9 mouse cellular contexts compared by ENCODE assay signal in genomic region chr6:83141636-83142035, GRCm38 (mm10). TPM values are rescaled to one million over a fixed set of nuclear protein-coding genes. Genes with fewer than 3 reads are reported as not detected.
A peak's percentile ranks its signal among the peaks of the same experiment; 100 is the strongest.
DNase-seq lines count a peak whose midpoint lies in the region; ATAC-seq lines count a peak whose summit lies in the region.
"Had no signal": no experiment of that assay in that cellular context is flagged by ENCODE, and none has a peak within 500 bp of the region (broad histone marks: within the 10 kb centered on the region; RNA-seq: fewer than 3 reads in every experiment).

No protein-coding gene starts in this region.

- H3K27ac ChIP-seq in embryonic facial prominence, embryonic 11.5 days (replicated peaks; ENCODE audit: low read depth, low read length): no peak overlapping the region
- H3K27ac ChIP-seq in hindbrain, embryonic 11.5 days (ENCODE audit: low read depth, low read length): no peak overlapping the region
- no peak overlapping the region for H3K27ac ChIP-seq in midbrain, embryonic 15.5 days

- peaks cover 9% of the 10 kb centered on the region for H3K4me1 ChIP-seq in embryonic facial prominence, embryonic 11.5 days (ENCODE audit: control insufficient read depth, insufficient read depth, low read length)
- peaks cover 11% of the 10 kb centered on the region for H3K4me1 ChIP-seq in hindbrain, embryonic 11.5 days (replicated peaks; ENCODE audit: control insufficient read depth, insufficient read depth, low read length)
- peaks cover 28% of the 10 kb centered on the region for H3K4me1 ChIP-seq in midbrain, embryonic 15.5 days

- no peaks in the 10 kb centered on the region for H3K9me3 ChIP-seq in embryonic facial prominence, embryonic 11.5 days (replicated peaks; ENCODE audit: control insufficient read depth, low read length)
- H3K9me3 ChIP-seq in hindbrain, embryonic 11.5 days (ENCODE audit: control insufficient read depth, low read length): no peaks in the 10 kb centered on the region
- no peaks in the 10 kb centered on the region for H3K9me3 ChIP-seq in midbrain, embryonic 15.5 days

- H3K4me2 ChIP-seq in embryonic facial prominence, embryonic 11.5 days (ENCODE audit: low read depth, low read length): peak overlapping the region; percentile 68
- peak overlapping the region; percentile 59 for H3K4me2 ChIP-seq in hindbrain, embryonic 11.5 days (replicated peaks; ENCODE audit: low read depth, low read length)
- peak overlapping the region; percentile 53 for H3K4me2 ChIP-seq in midbrain, embryonic 15.5 days

- no peak for ATAC-seq in embryonic facial prominence, embryonic 11.5 days (replicated peaks; ENCODE audit: insufficient number of reproducible peaks, low FRiP score, low TSS enrichment, low read depth)
- no peak for ATAC-seq in hindbrain, embryonic 11.5 days (ENCODE audit: low FRiP score)
- ATAC-seq in midbrain, embryonic 15.5 days (replicated peaks): no peak
- ATAC-seq: Patski had no signal

- no peaks in the 10 kb centered on the region for H3K36me3 ChIP-seq in embryonic facial prominence, embryonic 11.5 days (replicated peaks; ENCODE audit: control insufficient read depth, insufficient read depth, low read depth, low read length)
- no peaks in the 10 kb centered on the region for H3K36me3 ChIP-seq in hindbrain, embryonic 11.5 days (ENCODE audit: control insufficient read depth, insufficient read depth, low read length)
- no peaks in the 10 kb centered on the region for H3K36me3 ChIP-seq in midbrain, embryonic 15.5 days (replicated peaks)

- peak overlapping the region; percentile 55 for H3K9ac ChIP-seq in embryonic facial prominence, embryonic 11.5 days (replicated peaks; ENCODE audit: low read length)
- peak overlapping the region; percentile 46 for H3K9ac ChIP-seq in hindbrain, embryonic 11.5 days (ENCODE audit: low read depth, low read length)
- H3K9ac ChIP-seq in midbrain, embryonic 15.5 days: peak overlapping the region; percentile 21; the same call in 1 of the 2 replicates

- WGBS in embryonic facial prominence, embryonic 11.5 days: 22% methylated on average over 4 of the region's 4 CpGs
- WGBS in hindbrain, embryonic 11.5 days: 24% methylated on average over 4 of the region's 4 CpGs
- WGBS in midbrain, embryonic 15.5 days: 40% methylated on average over 4 of the region's 4 CpGs

- H3K4me3 ChIP-seq in embryonic facial prominence, embryonic 11.5 days (ENCODE audit: low read depth, low read length): peak overlapping the region; percentile 27; the same call in 1 of the 2 replicates
- peak overlapping the region; percentile 31; the same call in 1 of the 2 replicates for H3K4me3 ChIP-seq in hindbrain, embryonic 11.5 days (ENCODE audit: low read depth, low read length)
- H3K4me3 ChIP-seq in midbrain, embryonic 15.5 days: peak overlapping the region; percentile 28; the same call in 1 of the 2 replicates

- H3K27me3 ChIP-seq in embryonic facial prominence, embryonic 11.5 days (ENCODE audit: control insufficient read depth, insufficient read depth, low read length): no peaks in the 10 kb centered on the region
- H3K27me3 ChIP-seq in hindbrain, embryonic 11.5 days (ENCODE audit: control insufficient read depth, insufficient read depth, low read length): no peaks in the 10 kb centered on the region; the same call in 1 of the 2 replicates
- 0 out of 2 replicates have a peak, but pooled peaks cover 2% of the 10 kb centered on the region for H3K27me3 ChIP-seq in midbrain, embryonic 15.5 days (replicated peaks)
- H3K27me3 ChIP-seq: Patski had no signal

- DNase-seq in kidney, postnatal 25 days: peak; percentile 48 to 56
- no peak for DNase-seq in kidney, postnatal 14 days
- DNase-seq in embryonic facial prominence, embryonic 11.5 days (ENCODE audit: low spot score): no peak
- no peak for DNase-seq in hindbrain, embryonic 11.5 days (ENCODE audit: low spot score)
- DNase-seq in left cerebral cortex, adult 9 months (ENCODE audit: low spot score in 2 of 2): no peak
- DNase-seq in thymus, postnatal 4 days: no peak
- no peak for DNase-seq in urinary bladder, postnatal 14 days (ENCODE audit: low spot score)

RNA-seq across cellular contexts. Expression of gene Rtkn, which starts 6.4 kb away (rescaled TPM):
- polyA plus RNA-seq in embryonic facial prominence, embryonic 11.5 days (2014; fragmentation: Nextera tagmentation; extraction: Ambion mirVana): 17.7 and 18.3 TPM in 2 replicates
- polyA plus RNA-seq in hindbrain, embryonic 11.5 days (2014; fragmentation: Nextera tagmentation; extraction: Ambion mirVana): 17.7 and 18.3 TPM in 2 replicates
- 10.9 and 15.3 TPM in 2 replicates for polyA plus RNA-seq in midbrain, embryonic 15.5 days (2015; fragmentation: Nextera tagmentation; extraction: Ambion mirVana)

RNA-seq across cellular contexts. Expression of gene Wdr54, which starts 14.6 kb away (rescaled TPM):
- polyA plus RNA-seq in embryonic facial prominence, embryonic 11.5 days (2014; fragmentation: Nextera tagmentation; extraction: Ambion mirVana): 10.7 and 11.1 TPM in 2 replicates
- polyA plus RNA-seq in hindbrain, embryonic 11.5 days (2014; fragmentation: Nextera tagmentation; extraction: Ambion mirVana): 12.3 and 13.8 TPM in 2 replicates
- polyA plus RNA-seq in midbrain, embryonic 15.5 days (2015; fragmentation: Nextera tagmentation; extraction: Ambion mirVana): 20.8 and 21.6 TPM in 2 replicates

RNA-seq across cellular contexts. Expression of gene 1700003E16Rik, which starts 14.6 kb away (rescaled TPM):
- 0.97 and 1.4 TPM in 2 replicates for polyA plus RNA-seq in embryonic facial prominence, embryonic 11.5 days (2014; fragmentation: Nextera tagmentation; extraction: Ambion mirVana)
- polyA plus RNA-seq in hindbrain, embryonic 11.5 days (2014; fragmentation: Nextera tagmentation; extraction: Ambion mirVana): 3.7 TPM in 2 replicates
- 9.5 and 12.0 TPM in 2 replicates for polyA plus RNA-seq in midbrain, embryonic 15.5 days (2015; fragmentation: Nextera tagmentation; extraction: Ambion mirVana)

RNA-seq across cellular contexts. Expression of gene Ino80b, which starts 16.4 kb away (rescaled TPM):
- polyA plus RNA-seq in embryonic facial prominence, embryonic 11.5 days (2014; fragmentation: Nextera tagmentation; extraction: Ambion mirVana): 17.5 and 19.5 TPM in 2 replicates
- polyA plus RNA-seq in hindbrain, embryonic 11.5 days (2014; fragmentation: Nextera tagmentation; extraction: Ambion mirVana): 18.5 and 21.3 TPM in 2 replicates
- polyA plus RNA-seq in midbrain, embryonic 15.5 days (2015; fragmentation: Nextera tagmentation; extraction: Ambion mirVana): 13.6 and 15.1 TPM in 2 replicates

RNA-seq across cellular contexts. Expression of gene Wbp1, which starts 20.3 kb away (rescaled TPM):
- 146 and 156 TPM in 2 replicates for polyA plus RNA-seq in embryonic facial prominence, embryonic 11.5 days (2014; fragmentation: Nextera tagmentation; extraction: Ambion mirVana)
- polyA plus RNA-seq in hindbrain, embryonic 11.5 days (2014; fragmentation: Nextera tagmentation; extraction: Ambion mirVana): 160 and 179 TPM in 2 replicates
- polyA plus RNA-seq in midbrain, embryonic 15.5 days (2015; fragmentation: Nextera tagmentation; extraction: Ambion mirVana): 176 and 196 TPM in 2 replicates

Comparison
In these comparisons a context has a peak if more than half of its experiments do, and no peak if none do; other contexts are left out.
1. DNase-seq: peak in kidney, postnatal 25 days (2 of 2); none in kidney, postnatal 14 days (single experiment), embryonic facial prominence, embryonic 11.5 days (single experiment), hindbrain, embryonic 11.5 days (single experiment), left cerebral cortex, adult 9 months (0 of 2), thymus, postnatal 4 days (single experiment) and urinary bladder, postnatal 14 days (single experiment).
2. Peak in every context shown above with its lines, with median percentiles within 50 percentile points of each other: H3K4me2 ChIP-seq, H3K4me3 ChIP-seq and H3K9ac ChIP-seq.